In the genomic region with DNA sequence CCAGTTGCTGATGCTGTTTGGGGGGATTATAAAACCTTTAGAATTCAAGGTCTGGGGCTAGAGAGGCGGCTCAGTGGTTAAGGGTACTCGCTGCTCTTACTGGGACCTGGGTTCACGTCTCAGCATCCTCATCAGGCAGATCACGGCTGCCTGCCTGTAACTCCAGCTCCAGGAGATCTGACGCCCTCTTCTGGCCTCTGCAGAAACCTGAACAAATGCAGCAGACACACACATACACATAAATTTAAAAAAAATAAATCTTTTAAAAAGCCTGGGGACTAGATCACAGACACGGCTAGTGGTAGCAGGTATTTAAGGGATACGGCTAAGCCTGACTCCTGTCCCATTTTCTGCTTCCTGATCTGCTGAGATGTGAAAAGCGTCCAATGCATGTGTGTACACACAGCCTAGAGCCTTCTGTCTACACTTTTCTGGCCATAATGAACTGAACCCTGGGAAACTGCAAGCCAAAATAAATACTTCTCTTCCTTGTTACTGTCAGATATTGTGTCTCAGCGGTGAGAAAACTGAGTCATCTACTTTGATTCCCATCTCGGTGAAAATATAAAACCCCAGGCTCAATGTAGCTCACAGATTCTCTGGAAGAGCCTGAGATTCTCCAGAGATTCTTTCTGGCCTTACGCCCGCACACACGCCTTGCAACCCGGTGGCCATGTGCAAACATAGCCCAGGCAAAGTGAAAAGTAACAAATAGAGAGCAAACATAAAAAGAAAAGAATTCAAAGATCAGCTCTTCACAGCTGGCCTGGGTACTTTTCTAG, we compare ENCODE assay signal across 16 mouse cellular contexts. TPM values are rescaled to one million over a fixed set of nuclear protein-coding genes. Genes with fewer than 3 reads are reported as not detected.
DNase-seq lines count a peak whose midpoint lies in the region; ATAC-seq and TF ChIP-seq lines count a peak whose summit lies in the region.
"Had no signal": no experiment of that assay in that cellular context is flagged by ENCODE, and none has a peak within 500 bp of the region (broad histone marks: within the 10 kb centered on the region; RNA-seq: fewer than 3 reads in every experiment).

No protein-coding gene starts in this region.

- 80% methylated on average over 14 of the region's 14 CpGs for WGBS in heart, embryonic 10.5 days
- WGBS in lung, embryonic 16.5 days = 64% methylated on average over 14 of the region's 14 CpGs
- WGBS in stomach, embryonic 16.5 days = 64% methylated on average over 14 of the region's 14 CpGs
- WGBS in midbrain, embryonic 15.5 days = 87% methylated on average over 14 of the region's 14 CpGs

- H3K9ac ChIP-seq in lung, embryonic 16.5 days (ENCODE audit: low read length) = no peak overlapping the region
- H3K9ac ChIP-seq in MEL (ENCODE audit: control insufficient read depth, low read depth, low read length, poor library complexity, severe bottlenecking) = no peak overlapping the region
- H3K9ac ChIP-seq in stomach, embryonic 16.5 days (ENCODE audit: low read length) = no peak overlapping the region
- H3K9ac ChIP-seq in midbrain, embryonic 15.5 days = no peak overlapping the region
- H3K9ac ChIP-seq: embryonic facial prominence, embryonic 13.5 days; forebrain, embryonic 12.5 days; hindbrain, embryonic 14.5 days; liver, embryonic 15.5 days; stomach, embryonic 15.5 days had no signal

- no peaks in the 10 kb centered on the region for H3K27me3 ChIP-seq in heart, embryonic 10.5 days (ENCODE audit: insufficient read depth, poor library complexity, severe bottlenecking)
- no peaks in the 10 kb centered on the region for H3K27me3 ChIP-seq in lung, embryonic 16.5 days (ENCODE audit: control insufficient read depth, insufficient read depth, low read depth, low read length)
- peaks cover 0 to 4% of the 10 kb centered on the region in 2 experiments; a peak in 3 of 4 replicates for H3K27me3 ChIP-seq in MEL (ENCODE audit: control insufficient read depth in 1 of 2, insufficient read depth in 2 of 2, low read length in 2 of 2)
- no peaks in the 10 kb centered on the region for H3K27me3 ChIP-seq in stomach, embryonic 16.5 days (ENCODE audit: control insufficient read depth, insufficient read depth, low read length)
- no peaks in the 10 kb centered on the region for H3K27me3 ChIP-seq in midbrain, embryonic 15.5 days (replicated peaks)
- H3K27me3 ChIP-seq: embryonic facial prominence, embryonic 13.5 days; forebrain, embryonic 12.5 days; stomach, embryonic 15.5 days had no signal

- H3K9me3 ChIP-seq in heart, embryonic 10.5 days = no peaks in the 10 kb centered on the region
- H3K9me3 ChIP-seq in lung, embryonic 16.5 days (ENCODE audit: control insufficient read depth, low read length) = no peaks in the 10 kb centered on the region
- H3K9me3 ChIP-seq in MEL (replicated peaks; ENCODE audit: insufficient read depth, low read length) = no peaks in the 10 kb centered on the region
- no peaks in the 10 kb centered on the region for H3K9me3 ChIP-seq in stomach, embryonic 16.5 days (replicated peaks; ENCODE audit: control insufficient read depth, low read length)
- H3K9me3 ChIP-seq in midbrain, embryonic 15.5 days = no peaks in the 10 kb centered on the region
- H3K9me3 ChIP-seq: embryonic facial prominence, embryonic 13.5 days; forebrain, embryonic 12.5 days; liver, embryonic 15.5 days; megakaryocyte, embryonic 14.5 days; stomach, embryonic 15.5 days had no signal

- H3K4me3 ChIP-seq in heart, embryonic 10.5 days = no peak overlapping the region
- no peak overlapping the region for H3K4me3 ChIP-seq in lung, embryonic 16.5 days (ENCODE audit: low read length)
- H3K4me3 ChIP-seq in MEL (ENCODE audit: control insufficient read depth in 1 of 2, insufficient read depth in 1 of 2, low read depth in 2 of 2, low read length in 2 of 2) = no peak overlapping the region
- H3K4me3 ChIP-seq in stomach, embryonic 16.5 days (replicated peaks; ENCODE audit: low read length) = no peak overlapping the region
- no peak overlapping the region for H3K4me3 ChIP-seq in midbrain, embryonic 15.5 days
- H3K4me3 ChIP-seq: embryonic facial prominence, embryonic 13.5 days; forebrain, embryonic 12.5 days; liver, embryonic 15.5 days; megakaryocyte, embryonic 14.5 days; stomach, embryonic 15.5 days had no signal

- TF ChIP-seq EP300 in MEL (IDR thresholded peaks at IDR 0.05; ENCODE audit: low read depth in 1 of 2, low read length in 2 of 2) = no peak

- H3K79me2 ChIP-seq in MEL (ENCODE audit: control insufficient read depth, insufficient read depth, low read length, poor library complexity) = no peaks in the 10 kb centered on the region

- no peaks in the 10 kb centered on the region for H3K4me1 ChIP-seq in heart, embryonic 10.5 days
- peaks cover 7% of the 10 kb centered on the region; the same call in 1 of the 2 replicates for H3K4me1 ChIP-seq in lung, embryonic 16.5 days (replicated peaks; ENCODE audit: control insufficient read depth, insufficient read depth, low read length)
- no peaks in the 10 kb centered on the region for H3K4me1 ChIP-seq in MEL (ENCODE audit: control insufficient read depth in 1 of 2, insufficient read depth in 2 of 2, low read length in 2 of 2)
- peaks cover 4% of the 10 kb centered on the region; the same call in 1 of the 2 replicates for H3K4me1 ChIP-seq in stomach, embryonic 16.5 days (ENCODE audit: control insufficient read depth, insufficient read depth, low read length)
- no peaks in the 10 kb centered on the region for H3K4me1 ChIP-seq in midbrain, embryonic 15.5 days
- H3K4me1 ChIP-seq: forebrain, embryonic 12.5 days; liver, embryonic 15.5 days had no signal

- peak; percentile 54 for DNase-seq in heart, embryonic 10.5 days (ENCODE audit: low spot score)
- DNase-seq in heart, postnatal 36 days = no peak
- no peak for DNase-seq in lung, postnatal 36 days
- no peak for DNase-seq in MEL (ENCODE audit: low read depth, low spot score)
- DNase-seq: cerebellum, postnatal 14 days; kidney, adult 9 months; thymus, postnatal 36 days had no signal

- no peak overlapping the region for H3K4me2 ChIP-seq in lung, embryonic 16.5 days (ENCODE audit: low read depth, low read length)
- H3K4me2 ChIP-seq in stomach, embryonic 16.5 days (ENCODE audit: low read depth, low read length) = no peak overlapping the region
- no peak overlapping the region for H3K4me2 ChIP-seq in midbrain, embryonic 15.5 days
- H3K4me2 ChIP-seq: embryonic facial prominence, embryonic 13.5 days; forebrain, embryonic 12.5 days; hindbrain, embryonic 14.5 days; liver, embryonic 15.5 days; stomach, embryonic 15.5 days had no signal

- no peak for TF ChIP-seq POLR2A in MEL (IDR thresholded peaks at IDR 0.05; ENCODE audit: control insufficient read depth in 1 of 2, insufficient read depth in 1 of 2, low read depth in 1 of 2, low read length in 2 of 2, poor library complexity in 1 of 2)

- peak in 2 of 3 experiments; percentile 5 to 23; a peak in 1 of 6 replicates for TF ChIP-seq CTCF in MEL (IDR thresholded peaks at IDR 0.05 in 2 of 3, conservative IDR thresholded peaks at IDR 0.05 in 1 of 3; ENCODE audit: control insufficient read depth in 1 of 3, insufficient read depth in 1 of 3, low read depth in 2 of 3, low read length in 3 of 3, poor library complexity in 1 of 3, severe bottlenecking in 1 of 3)

- TF ChIP-seq RAD21 in MEL (IDR thresholded peaks at IDR 0.05; ENCODE audit: low read depth, low read length) = no peak

- no peak overlapping the region for H3K27ac ChIP-seq in heart, embryonic 10.5 days
- H3K27ac ChIP-seq in lung, embryonic 16.5 days (ENCODE audit: low read length) = peak overlapping the region; percentile 32
- H3K27ac ChIP-seq in MEL (ENCODE audit: control insufficient read depth, low read depth, low read length) = no peak overlapping the region
- peak overlapping the region; percentile 64 for H3K27ac ChIP-seq in stomach, embryonic 16.5 days (ENCODE audit: low read length)
- no peak overlapping the region for H3K27ac ChIP-seq in midbrain, embryonic 15.5 days
- H3K27ac ChIP-seq: embryonic facial prominence, embryonic 13.5 days; forebrain, embryonic 12.5 days; hindbrain, embryonic 14.5 days; liver, embryonic 15.5 days; stomach, embryonic 15.5 days had no signal

- no peak for ATAC-seq in lung, embryonic 16.5 days (ENCODE audit: low read depth)
- no peak; the same call in 1 of the 2 replicates for ATAC-seq in stomach, embryonic 16.5 days (ENCODE audit: insufficient read depth, low FRiP score)
- no peak for ATAC-seq in midbrain, embryonic 15.5 days (replicated peaks)

- no peaks in the 10 kb centered on the region for H3K36me3 ChIP-seq in heart, embryonic 10.5 days
- no peaks in the 10 kb centered on the region for H3K36me3 ChIP-seq in lung, embryonic 16.5 days (ENCODE audit: control insufficient read depth, insufficient read depth, low read length)
- no peaks in the 10 kb centered on the region for H3K36me3 ChIP-seq in MEL (ENCODE audit: control insufficient read depth in 1 of 2, insufficient read depth in 2 of 2, low read length in 2 of 2)
- H3K36me3 ChIP-seq in stomach, embryonic 16.5 days (ENCODE audit: control insufficient read depth, insufficient read depth, low read length) = no peaks in the 10 kb centered on the region
- H3K36me3 ChIP-seq in midbrain, embryonic 15.5 days (replicated peaks) = no peaks in the 10 kb centered on the region
- H3K36me3 ChIP-seq: embryonic facial prominence, embryonic 13.5 days; forebrain, embryonic 12.5 days; liver, embryonic 15.5 days; stomach, embryonic 15.5 days had no signal

- intact Hi-C loops in heart, postnatal 36 days (cut with DNase I) = no loop called here

TF ChIP-seq in MEL, 35 proteins besides CTCF, POLR2A, EP300 and RAD21:
- no peak for TF ChIP-seq NELFE (IDR thresholded peaks at IDR 0.05; ENCODE audit: low read depth, low read length)
- no peak for TF ChIP-seq SIN3A (IDR thresholded peaks at IDR 0.05; ENCODE audit: low read length)
- TF ChIP-seq RCOR1 (IDR thresholded peaks at IDR 0.05; ENCODE audit: low read depth, low read length) = no peak
- TF ChIP-seq E2F4 (IDR thresholded peaks at IDR 0.05; ENCODE audit: borderline replicate concordance, low read depth, low read length) = no peak
- TF ChIP-seq MAZ (IDR thresholded peaks at IDR 0.05; ENCODE audit: low read depth, low read length) = no peak
- TF ChIP-seq UBTF (IDR thresholded peaks at IDR 0.05; ENCODE audit: borderline replicate concordance, insufficient read depth, low read depth, low read length) = no peak
- TF ChIP-seq CHD2 (IDR thresholded peaks at IDR 0.05; ENCODE audit: low read length) = no peak
- no peak for TF ChIP-seq ZNF384 (IDR thresholded peaks at IDR 0.05; ENCODE audit: low read depth, low read length)

RNA-seq across cellular contexts. Expression of a gene that starts 37.0 kb away (rescaled TPM):
- polyA plus RNA-seq in heart, embryonic 10.5 days (2016; fragmentation: Nextera tagmentation; extraction: Ambion mirVana) = 188 and 209 TPM in 2 replicates
- 100 to 1,000 TPM; 137 to 165 TPM for total RNA-seq in heart, postnatal 36 days (2021)
- 298 and 346 TPM in 2 replicates for polyA plus RNA-seq in lung, embryonic 16.5 days (2015; fragmentation: Nextera tagmentation; extraction: Ambion mirVana)
- total RNA-seq in MEL (2012; rRNA removed) = 126 and 171 TPM in 2 replicates
- 100 to 1,000 TPM; 342 to 437 TPM for polyA plus RNA-seq in MEL (2012; ENCODE audit: insufficient read depth in 1 of 2, insufficient read length in 2 of 2, low read depth in 1 of 2, low replicate concordance in 2 of 2, missing spikeins in 1 of 2)
- polyA plus RNA-seq in stomach, embryonic 16.5 days (2015; fragmentation: Nextera tagmentation; extraction: Ambion mirVana) = 194 and 260 TPM in 2 replicates
- 179 and 194 TPM in 2 replicates for polyA plus RNA-seq in midbrain, embryonic 15.5 days (2015; fragmentation: Nextera tagmentation; extraction: Ambion mirVana)

Comparison
In these comparisons a context has a peak if more than half of its experiments do, and no peak if none do; other contexts are left out.
1. H3K27ac ChIP-seq: peak in lung, embryonic 16.5 days (single experiment) and stomach, embryonic 16.5 days (single experiment); none in heart, embryonic 10.5 days (single experiment), MEL (single experiment) and midbrain, embryonic 15.5 days (single experiment).